11 mouse cellular contexts compared by ENCODE assay signal in the genomic region with DNA sequence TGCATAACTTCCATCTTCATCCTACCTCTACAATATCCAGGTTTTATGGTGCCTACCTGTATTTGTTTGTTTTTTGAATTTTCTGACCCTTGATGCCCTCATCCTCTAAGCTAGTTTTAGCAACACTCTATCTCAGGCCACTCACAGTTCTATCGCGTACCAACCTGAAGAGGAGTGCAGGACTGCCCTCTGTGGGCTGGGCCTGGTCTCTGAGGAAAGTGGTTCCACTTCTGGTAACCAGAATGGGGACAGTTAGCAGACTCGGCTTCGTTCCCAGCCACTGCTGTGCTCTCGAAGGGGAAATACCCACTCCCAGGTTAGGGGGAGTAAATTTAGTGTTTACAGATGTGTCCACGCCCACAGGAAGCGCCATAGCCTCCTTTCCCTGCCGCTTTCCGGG. TPM values are rescaled to one million over a fixed set of nuclear protein-coding genes. Genes with fewer than 3 reads are reported as not detected.
DNase-seq lines count a peak whose midpoint lies in the region; ATAC-seq and TF ChIP-seq lines count a peak whose summit lies in the region.
"Had no signal": no experiment of that assay in that cellular context is flagged by ENCODE, and none has a peak within 500 bp of the region (broad histone marks: within the 10 kb centered on the region; RNA-seq: fewer than 3 reads in every experiment).

No protein-coding gene starts in this region.

- intact Hi-C loops in gastrocnemius, adult 2 months (cut with DNase I), result no loop called here

- ATAC-seq in CD4-positive, CD25-positive, alpha-beta regulatory T cell, adult 4 months, result peak; percentile 61

- H3K27ac ChIP-seq in heart, embryonic 10.5 days, result peak overlapping the region; percentile 62
- H3K27ac ChIP-seq in gastrocnemius, adult 2 months, result no peak overlapping the region
- H3K27ac ChIP-seq: limb, embryonic 12.5 days had no signal

- no peak for TF ChIP-seq CTCF in gastrocnemius, adult 2 months (IDR thresholded peaks at IDR 0.05)

- DNase-seq in heart, embryonic 10.5 days (ENCODE audit: low spot score), result no peak
- no peak for DNase-seq in heart, adult 11 months
- peak; percentile 31 for DNase-seq in induced T-regulatory cell, adult 2 months (ENCODE audit: low read depth)
- DNase-seq in lung, postnatal 10 days, result peak; percentile 19
- DNase-seq in gastrocnemius, adult 2 months, result no peak
- no peak for DNase-seq in Muller cell, postnatal 12 days (ENCODE audit: inconsistent ontology term)
- no peak for DNase-seq in adrenal gland, adult 8-10 months
- DNase-seq: retina, postnatal 1 day had no signal

- H3K4me1 ChIP-seq in heart, embryonic 10.5 days, result peaks cover 16% of the 10 kb centered on the region
- H3K4me1 ChIP-seq: limb, embryonic 12.5 days had no signal

- H3K4me3 ChIP-seq in heart, embryonic 10.5 days, result no peak overlapping the region
- H3K4me3 ChIP-seq in gastrocnemius, adult 2 months, result no peak overlapping the region
- H3K4me3 ChIP-seq: limb, embryonic 12.5 days had no signal

- H3K9me3 ChIP-seq in heart, embryonic 10.5 days, result 0 out of 2 replicates have a peak, but pooled peaks cover 3% of the 10 kb centered on the region

- no peaks in the 10 kb centered on the region for H3K27me3 ChIP-seq in heart, embryonic 10.5 days (ENCODE audit: insufficient read depth, poor library complexity, severe bottlenecking)
- H3K27me3 ChIP-seq: limb, embryonic 12.5 days had no signal

- no peaks in the 10 kb centered on the region for H3K36me3 ChIP-seq in heart, embryonic 10.5 days
- H3K36me3 ChIP-seq: limb, embryonic 12.5 days had no signal

- 21% methylated on average over 9 of the region's 9 CpGs for WGBS in heart, embryonic 10.5 days

RNA-seq across cellular contexts. Expression of gene Fxyd4, which starts 29.2 kb away (rescaled TPM):
- polyA plus RNA-seq in heart, embryonic 10.5 days (2016; fragmentation: Nextera tagmentation; extraction: Ambion mirVana), result 2.2 and 4.1 TPM in 2 replicates
- 10 to 100 TPM in 1 of 2 experiments, 1 to 10 TPM in 1; 7.6 to 14.3 TPM for polyA plus RNA-seq in CD4-positive, CD25-positive, alpha-beta regulatory T cell, adult 4 months (2017; shearing (Covaris generic))
- not detected for total RNA-seq in gastrocnemius, adult 2 months (2021)
- not detected for total RNA-seq in adrenal gland, adult 8-10 months (2022)
- polyA plus RNA-seq: testis, adult 2 months had no signal

RNA-seq across cellular contexts. Expression of gene Rasgef1a, which starts 44.5 kb away (rescaled TPM):
- 0.35 and 0.43 TPM in 2 replicates for polyA plus RNA-seq in heart, embryonic 10.5 days (2016; fragmentation: Nextera tagmentation; extraction: Ambion mirVana)
- polyA plus RNA-seq in CD4-positive, CD25-positive, alpha-beta regulatory T cell, adult 4 months (2017; shearing (Covaris generic)), result 1 to 10 TPM; 5.4 to 7.8 TPM
- under 1 TPM in 1 of 2 experiments, not detected in 1; 0.18 TPM for total RNA-seq in gastrocnemius, adult 2 months (2021)
- 1 to 10 TPM in 1 of 4 experiments, under 1 TPM in 3; 0.52 to 1.3 (median 0.79) TPM for total RNA-seq in adrenal gland, adult 8-10 months (2022)
- polyA plus RNA-seq: limb, embryonic 12.5 days had no signal

Comparison
In these comparisons a context has a peak if more than half of its experiments do, and no peak if none do; other contexts are left out.
1. DNase-seq: peak in induced T-regulatory cell, adult 2 months (single experiment) and lung, postnatal 10 days (single experiment); none in heart, embryonic 10.5 days (single experiment), heart, adult 11 months (single experiment), gastrocnemius, adult 2 months (single experiment), Muller cell, postnatal 12 days (single experiment) and adrenal gland, adult 8-10 months (single experiment).